Mouse (Mus musculus) megakaryocyte, adult 5-6 weeks (primary cell): ENCODE results near the gene Ipo9. TPM values are rescaled to one million over a fixed set of nuclear protein-coding genes. Genes with fewer than 3 reads are reported as not detected.
A peak's percentile ranks its signal among the peaks of the same experiment; 100 is the strongest.

Experiments
- ATAC-seq: 2 replicates; pipeline ENCODE4 v1.8.0; 2016; ENCODE audit warnings: mild to moderate bottlenecking, inconsistent platforms; ENCODE audit not compliant: poor library complexity, severe bottlenecking
- total RNA-seq, 2 experiments: library from RNA; stranded (forward) in 1 of 2; stranded (reverse) in 1 of 2; fragments of 153-499, 151-499 nt in 1 of 2; fragments of 221-1000, 200-1000 nt in 1 of 2; gene quantifications; 2 replicates each; pipeline versions ENCODE4 v1.2.3 to v1.2.4; 2015 to 2017

Gene Ipo9
- total RNA-seq (2015) (33.6 and 47.9 TPM in 2 replicates), total RNA-seq (2017) (28.6 and 29.2 TPM in 2 replicates)

DNA sequence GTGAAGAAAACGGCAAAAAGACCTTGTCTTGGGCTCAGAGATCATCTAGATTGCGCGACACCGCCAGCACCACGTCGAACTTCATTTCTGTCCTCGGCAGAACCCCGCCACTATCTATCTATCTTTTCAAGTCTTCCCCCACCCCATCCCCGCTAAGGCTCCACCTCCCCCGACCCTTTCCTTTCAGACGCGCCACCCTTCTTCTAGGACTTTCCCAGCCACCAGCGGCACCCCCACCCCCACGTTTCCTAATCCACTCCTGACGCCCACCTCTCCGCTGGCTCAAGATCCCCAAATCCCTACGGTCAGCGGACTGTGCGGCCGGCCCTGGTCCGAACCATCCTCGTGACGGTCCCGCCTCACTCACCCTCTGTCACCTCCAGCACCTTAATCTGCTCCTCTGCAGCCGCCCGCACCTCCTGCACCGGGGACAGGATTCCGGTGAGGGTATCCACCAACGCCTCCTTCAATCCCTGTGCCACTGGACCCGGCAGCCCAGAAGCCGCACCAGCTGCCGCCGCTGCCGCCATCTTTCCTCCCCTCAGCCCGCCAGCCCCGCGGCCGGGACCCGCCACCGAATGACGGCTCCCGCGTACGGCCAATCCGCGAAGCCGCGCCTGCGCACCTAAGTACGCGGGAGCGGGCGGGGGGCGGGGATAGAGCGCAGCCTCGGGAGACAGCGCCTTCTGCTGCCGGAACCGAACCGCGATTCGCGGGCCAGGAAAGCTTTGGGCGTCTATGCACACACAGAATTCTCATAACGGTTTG is at the start of gene Ipo9:
TSS of gene Ipo9 (minus strand) at position 599 of the 768 bp plus-strand sequence.
- peak; percentile 94 for ATAC-seq

DNA sequence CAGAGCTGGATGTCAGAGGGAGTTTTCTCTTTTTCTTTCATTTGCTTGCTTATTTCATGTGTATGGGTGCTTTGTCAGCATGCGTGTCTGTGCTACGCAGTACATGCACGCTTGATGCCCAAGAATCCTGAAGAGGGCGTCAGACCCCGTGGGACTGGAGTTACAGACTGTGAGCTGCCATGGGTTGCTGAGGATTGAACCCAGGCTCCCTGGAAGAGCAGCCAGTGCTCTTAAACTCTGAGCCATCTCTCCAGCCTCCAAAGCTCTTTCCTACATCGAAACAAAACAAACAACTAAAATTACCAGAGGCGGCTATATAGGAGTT is 45.2 kb upstream of the Ipo9 start:
- no peak for ATAC-seq

DNA sequence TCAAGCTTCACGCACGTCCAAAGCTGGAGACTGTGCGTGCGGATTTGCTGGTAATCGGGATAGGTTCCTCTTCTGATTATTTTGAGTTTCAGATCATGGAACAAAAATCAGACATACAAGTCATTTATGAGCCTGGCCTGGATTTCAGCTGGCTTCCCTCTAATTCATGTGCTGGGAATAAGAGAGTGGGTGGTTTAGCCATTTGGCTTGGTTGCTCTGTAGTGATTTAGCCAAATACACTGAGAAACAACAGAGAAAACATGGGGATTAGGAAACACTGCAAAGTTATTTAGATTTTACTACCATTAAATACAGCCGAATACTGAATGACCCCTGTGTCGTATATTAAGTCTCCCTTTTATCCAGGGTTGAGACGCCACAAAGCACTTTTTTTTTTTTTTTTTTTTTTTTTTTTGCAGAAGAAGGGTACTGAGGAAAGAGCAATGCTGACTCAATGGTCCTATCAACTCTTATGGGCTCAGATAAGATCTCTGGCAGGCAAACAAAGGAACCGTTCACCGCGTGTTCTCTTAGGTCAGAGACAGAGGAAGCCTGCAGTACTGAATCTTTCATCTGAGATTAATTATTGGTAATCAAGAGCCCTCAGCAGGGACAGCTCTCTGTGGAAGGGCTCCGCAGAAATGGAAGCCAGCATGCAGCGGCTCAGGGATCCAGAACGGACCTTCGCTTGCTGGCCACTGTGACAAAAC is 44.7 kb upstream of the Ipo9 start:
- no peak for ATAC-seq

DNA sequence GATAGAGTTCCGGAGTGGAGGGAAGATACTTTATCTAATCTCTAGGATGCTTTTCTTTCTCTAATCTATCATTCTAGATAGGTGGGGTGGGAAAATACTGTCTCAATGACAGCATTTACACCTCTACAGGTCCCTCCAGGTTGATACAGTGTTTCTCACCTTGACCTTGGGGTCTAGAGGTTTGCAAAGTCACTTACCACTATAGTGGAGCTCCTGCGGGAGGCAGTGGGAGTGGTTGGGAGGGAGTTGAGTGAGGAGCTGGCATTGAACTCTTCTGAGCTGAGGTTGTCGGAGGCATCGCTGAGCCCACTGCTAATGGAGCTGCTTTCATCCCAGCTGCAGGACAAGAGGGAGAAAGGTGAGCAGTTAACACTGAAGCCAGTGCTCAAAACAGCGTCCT is 42.2 kb upstream of the Ipo9 start:
- ATAC-seq = no peak

DNA sequence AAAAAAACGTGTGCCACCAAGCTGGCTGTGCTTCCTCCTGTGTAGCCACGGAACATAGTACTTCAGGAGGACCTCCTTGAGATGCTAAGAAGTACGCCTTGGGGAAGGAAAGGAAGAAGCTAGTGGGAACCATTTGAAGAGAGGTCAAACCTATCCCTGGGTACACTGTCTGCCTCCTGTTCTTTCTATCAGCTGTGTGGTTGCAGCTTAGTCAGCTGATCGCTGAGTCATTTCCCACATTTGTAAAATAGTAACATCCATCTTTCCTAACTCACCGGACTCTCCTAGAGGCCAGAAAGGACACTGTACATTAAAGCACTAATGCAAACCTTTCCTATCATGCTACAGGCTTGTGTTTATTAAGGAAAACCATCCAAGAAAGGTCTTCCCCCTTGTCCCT is 41.4 kb upstream of the Ipo9 start:
- ATAC-seq = 0 out of 2 replicates have a peak, but pooled peaks have one; percentile 14

DNA sequence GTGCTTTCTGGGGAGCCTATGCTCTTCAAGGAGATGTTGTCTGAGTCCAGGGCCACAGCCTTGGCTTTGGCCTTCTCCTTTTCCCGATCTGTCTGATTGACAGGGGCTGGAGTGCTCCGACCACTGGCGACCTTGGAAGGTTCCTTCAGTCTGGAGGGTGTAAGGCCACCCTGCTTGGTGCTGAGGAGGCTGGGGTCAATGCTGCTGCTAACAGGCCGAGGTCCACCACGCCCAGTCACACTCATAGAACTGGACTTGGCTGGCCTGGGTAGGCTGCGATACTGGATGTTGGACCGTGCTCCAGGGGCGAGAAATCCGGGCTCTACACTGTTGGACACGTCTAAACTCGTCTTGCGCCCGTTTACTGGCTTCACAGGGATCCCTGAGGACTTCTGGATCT is 40.2 kb upstream of the Ipo9 start:
- no peak for ATAC-seq

DNA sequence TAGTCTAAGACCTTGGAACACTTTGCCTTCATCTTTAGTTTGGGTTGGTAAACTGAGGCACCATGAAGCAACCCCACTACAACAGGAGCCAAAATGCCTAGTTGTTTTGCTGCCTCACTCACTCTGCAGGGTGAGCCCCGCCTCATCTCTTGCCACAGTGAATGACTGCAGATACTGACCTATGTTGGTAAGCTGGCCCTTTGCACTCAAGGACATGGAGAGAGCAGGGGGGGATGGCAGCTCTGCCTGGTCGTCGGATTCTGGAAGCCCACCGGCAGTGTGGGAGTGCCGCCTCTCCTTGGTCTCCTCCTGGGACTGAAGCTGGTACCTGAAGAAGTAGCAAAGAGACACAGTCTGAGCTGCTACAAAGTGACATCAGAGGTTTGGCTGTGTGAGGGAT is 37.2 kb upstream of the Ipo9 start:
- ATAC-seq = no peak

DNA sequence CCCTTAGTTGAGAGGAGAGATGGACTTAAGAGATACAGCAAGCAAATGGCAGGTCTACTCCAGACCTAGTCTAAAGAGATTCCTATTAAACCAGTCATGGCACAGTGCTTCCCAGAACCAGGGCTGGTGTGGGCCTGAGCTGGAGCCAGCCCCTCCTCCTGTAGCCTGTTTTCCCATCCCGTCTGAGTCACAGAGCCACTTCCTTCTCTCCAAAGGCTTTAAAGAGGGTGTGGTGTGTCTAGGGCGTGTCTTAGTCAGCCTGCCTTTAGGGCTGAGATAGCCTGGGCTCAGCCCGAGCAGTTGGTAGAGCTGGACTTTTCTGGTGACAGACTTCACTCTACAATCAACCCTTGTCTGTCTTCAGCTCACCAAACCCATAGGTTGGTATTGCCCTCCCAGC is 36.6 kb upstream of the Ipo9 start:
- peak; percentile 75 for ATAC-seq

DNA sequence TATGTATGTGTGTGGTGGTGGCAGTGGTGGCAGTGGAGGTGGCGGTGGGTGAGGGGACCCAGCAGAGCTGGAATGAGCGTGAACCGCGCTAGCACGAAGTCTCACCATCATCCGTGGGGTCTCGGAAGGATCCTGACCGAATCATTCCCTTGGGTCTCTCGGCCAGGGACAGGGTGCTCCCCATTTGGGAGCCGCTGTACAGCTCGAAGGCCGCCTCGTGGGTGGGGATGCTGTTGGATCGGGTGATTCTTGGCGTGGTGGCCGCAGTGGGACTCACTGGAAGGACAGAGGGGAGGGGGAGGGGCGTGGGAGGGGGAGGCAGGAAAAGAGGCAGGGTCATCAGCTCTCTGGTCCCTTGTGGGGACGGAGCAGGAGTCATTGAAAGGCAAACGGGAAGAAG is 35.4 kb upstream of the Ipo9 start:
- no peak for ATAC-seq

DNA sequence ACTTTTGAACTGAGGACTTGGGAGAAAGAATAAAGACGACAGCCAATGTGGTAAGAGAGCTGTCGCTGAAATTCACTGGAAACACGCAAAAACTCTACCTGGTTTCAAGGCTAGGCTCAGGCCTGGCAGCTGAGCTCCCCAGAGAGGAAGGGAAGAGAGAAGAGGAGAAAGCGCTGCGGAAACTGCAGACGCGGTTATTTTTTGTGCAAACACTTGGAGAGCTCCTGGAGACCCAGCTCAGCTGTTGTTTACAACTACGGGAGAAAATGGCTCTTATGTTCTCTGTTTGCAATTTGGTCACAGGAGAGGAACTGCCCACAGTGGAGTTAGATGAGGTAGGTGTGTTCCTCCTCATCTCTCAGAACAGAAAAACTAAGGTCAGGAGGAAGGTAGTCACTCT is 32.4 kb upstream of the Ipo9 start:
- no peak for ATAC-seq

DNA sequence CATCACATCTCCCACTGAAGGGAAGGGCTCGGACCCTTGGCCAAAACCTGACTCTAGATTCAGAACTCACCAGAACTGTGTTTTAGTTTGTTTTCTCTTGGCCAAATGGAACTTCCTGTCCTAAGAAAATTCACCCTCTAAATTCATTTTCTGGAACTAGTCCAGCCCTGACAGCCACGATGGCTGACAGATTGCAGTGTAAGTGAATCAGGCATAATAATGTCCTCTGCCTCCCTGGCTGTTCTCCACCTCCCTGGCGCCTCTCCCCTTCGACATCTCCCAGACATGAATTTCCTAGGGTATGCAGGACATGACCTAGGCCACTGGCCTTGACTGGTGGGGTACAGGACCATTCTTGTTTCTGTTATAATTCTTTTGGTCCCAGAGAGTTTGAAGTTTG is 32.0 kb upstream of the Ipo9 start:
- ATAC-seq = no peak

DNA sequence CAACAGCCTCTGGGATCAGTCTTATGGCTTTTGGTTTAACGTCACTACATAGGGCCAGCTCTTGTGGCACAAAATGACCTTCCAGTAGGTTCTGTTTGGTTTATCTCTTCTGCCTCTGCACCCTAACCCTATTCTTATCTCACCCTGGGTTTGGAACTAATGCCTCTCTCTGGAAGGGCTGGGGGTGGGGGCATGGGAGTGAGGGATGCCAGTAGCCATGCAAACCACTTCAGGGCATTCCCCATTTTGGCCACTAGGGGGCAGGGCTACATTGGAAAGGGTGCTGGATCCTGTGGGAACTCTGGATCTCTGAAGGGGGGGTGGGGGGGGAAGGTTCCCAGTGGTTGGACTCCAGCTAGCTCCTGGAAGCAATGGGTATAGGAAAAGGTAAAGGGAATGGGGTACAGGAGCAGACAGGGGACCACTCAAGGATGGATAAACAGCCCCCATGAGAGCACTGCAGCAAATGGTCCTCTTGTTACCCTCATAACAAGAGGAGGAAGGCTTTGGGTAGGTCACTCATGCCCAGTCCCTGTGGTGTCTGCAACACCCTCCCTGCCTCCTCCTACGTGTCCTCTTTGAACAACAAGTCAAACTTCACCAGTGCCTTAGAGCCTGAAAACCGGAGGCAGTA is 30.9 kb upstream of the Ipo9 start:
- ATAC-seq = peak; percentile 49; the same call in 1 of the 2 replicates

DNA sequence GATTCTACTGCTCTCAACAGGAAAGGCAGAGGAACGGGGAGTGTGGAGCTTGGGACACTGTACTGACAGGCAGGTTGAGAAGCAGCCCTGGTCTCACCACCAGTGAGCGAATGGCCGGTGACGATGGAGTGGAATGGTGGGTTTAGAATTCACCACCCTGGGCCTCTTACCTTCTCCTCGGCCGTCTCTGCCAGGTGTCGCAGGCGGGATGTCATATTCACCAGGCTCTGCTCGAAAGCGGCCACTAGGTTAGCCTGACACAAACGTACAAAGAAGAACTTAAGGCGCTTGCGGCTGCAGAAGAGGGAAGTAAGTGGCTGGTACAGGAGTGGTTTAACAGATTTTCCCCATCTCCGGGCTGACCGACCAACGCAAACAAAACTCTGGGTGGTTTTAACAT is 30.2 kb upstream of the Ipo9 start:
- no peak for ATAC-seq

DNA sequence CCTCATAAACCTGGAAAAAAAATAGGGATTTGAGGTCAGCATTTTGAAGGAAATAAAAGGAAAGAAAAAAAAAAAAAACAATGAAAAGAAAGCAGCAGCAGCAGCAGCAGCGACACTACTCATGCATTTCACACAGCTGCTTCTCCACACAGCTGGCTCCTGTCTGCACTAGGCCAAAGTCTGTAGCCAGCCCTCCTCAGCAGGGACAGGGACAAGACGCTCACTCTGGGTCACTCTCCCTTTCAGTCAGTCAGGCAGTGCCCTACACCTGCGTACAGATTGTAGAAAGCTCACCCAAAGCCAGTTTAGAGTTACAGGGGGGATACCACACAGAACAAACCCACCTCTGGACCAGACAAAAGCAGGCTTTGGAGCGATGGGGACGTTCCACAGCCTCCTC is 27.6 kb upstream of the Ipo9 start:
- no peak for ATAC-seq

DNA sequence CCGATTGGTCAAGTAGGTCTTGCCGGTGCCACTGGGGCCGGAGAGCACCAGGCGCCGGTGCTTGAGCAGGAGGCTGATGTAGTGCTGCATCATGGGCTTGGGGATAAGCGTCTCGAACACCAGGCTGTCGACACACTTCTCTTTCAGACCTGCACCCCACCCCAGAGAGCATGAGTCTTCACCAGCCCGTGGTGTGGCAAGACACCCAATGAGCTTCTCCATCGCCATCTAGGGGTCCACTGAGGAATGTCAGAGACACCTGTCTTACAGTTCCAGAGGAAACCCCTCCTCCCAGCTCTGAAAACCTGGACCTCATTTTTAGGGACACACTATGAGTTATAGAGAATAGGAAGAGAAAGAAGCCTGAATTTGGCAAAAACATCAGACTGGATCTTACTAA is 22.0 kb upstream of the Ipo9 start:
- ATAC-seq = peak; percentile 64

DNA sequence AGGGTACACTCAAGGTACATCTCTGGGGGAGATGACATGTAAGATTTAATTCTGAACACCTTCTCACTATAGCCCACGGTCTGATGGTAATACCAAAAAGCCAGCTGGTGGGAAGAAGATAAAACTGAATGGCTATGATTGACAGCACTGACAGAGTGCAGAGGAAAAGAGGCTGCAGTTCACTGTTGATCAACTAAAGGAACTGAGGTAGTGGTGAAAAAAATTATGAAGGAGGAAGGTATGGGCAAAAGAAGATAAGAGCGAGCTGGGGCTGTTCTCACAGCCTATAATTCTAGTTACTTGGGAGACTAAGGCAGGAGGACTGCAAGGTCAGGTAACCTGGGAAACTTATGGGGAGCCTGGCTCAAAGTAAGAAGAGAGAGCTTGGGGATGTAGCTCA is 21.1 kb upstream of the Ipo9 start:
- no peak for ATAC-seq

DNA sequence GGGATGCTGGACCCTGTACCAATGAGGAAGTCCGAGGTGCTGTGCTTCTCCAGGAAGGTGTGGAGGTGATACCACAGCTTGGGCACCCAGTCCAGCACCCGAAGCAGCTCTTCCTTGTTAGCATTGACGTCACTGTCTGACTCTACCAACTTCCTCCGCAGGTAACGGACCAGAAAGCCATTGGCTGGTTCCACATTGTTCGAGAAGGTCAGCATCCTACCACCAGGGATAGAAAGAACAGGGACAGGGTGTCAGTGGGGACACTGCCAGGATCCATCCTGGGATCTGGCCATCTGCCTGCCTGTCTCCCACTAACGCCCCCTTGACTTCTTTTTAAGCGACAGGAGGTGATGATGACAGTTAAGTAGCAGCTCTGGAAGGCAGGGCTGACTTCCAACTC is 19.6 kb upstream of the Ipo9 start:
- ATAC-seq = no peak

DNA sequence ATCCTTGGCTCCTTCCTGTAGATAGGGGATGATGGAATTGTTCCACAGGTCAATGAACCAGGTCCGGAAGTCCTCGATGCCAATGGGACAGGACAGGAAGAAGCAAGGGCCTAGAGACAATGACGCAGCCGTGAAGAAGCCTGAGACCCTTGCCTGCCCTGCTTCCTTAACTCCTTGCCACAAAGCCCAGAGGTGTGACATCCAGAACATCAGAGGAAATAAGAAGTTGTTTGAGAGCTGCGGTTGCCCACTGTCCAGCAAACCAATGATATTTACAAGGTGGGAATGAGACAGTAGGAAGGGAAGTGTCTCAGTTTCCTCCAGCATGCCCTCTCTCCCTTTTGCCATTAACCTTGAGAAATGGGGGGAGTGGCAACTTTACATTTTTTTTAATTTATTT is 18.6 kb upstream of the Ipo9 start:
- no peak for ATAC-seq

DNA sequence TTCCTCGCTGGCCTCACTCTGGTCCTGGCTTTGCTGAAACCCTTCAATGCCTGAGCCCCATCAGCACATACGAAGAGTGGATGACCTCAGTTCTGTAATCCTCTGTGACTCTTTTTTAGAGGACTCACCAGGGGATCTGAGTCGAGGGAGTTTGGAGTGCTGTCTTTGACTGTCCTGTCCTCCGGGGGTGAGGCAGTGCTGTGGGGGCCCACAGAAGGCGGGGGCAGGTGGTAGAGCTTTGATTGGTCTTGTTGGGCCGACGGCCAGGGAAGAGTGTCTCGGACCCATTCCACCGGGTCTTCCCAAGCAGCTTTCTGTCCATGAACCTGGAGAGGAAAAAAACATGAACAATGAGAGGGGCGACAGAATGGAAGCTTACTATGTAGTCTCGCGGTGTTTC is 13.2 kb upstream of the Ipo9 start:
- no peak for ATAC-seq

DNA sequence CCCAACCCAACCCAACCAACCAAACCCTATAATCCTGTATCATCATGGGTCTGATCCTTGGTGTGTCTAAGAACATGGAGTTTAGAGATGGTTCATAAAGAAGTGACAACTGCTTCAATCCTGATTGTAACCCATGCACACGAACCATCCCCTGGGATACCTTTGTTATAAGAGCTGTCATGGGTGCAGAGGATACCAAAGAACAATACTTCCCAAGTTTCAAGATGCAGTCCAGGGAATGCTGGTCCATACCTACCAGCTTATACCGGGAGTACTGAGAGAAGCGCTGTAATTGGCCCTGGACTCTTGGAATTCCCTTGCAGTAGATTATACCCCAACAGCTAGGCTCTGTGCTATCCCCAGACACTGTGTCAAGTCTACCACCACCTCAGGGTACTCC is 11.6 kb upstream of the Ipo9 start:
- no peak for ATAC-seq

DNA sequence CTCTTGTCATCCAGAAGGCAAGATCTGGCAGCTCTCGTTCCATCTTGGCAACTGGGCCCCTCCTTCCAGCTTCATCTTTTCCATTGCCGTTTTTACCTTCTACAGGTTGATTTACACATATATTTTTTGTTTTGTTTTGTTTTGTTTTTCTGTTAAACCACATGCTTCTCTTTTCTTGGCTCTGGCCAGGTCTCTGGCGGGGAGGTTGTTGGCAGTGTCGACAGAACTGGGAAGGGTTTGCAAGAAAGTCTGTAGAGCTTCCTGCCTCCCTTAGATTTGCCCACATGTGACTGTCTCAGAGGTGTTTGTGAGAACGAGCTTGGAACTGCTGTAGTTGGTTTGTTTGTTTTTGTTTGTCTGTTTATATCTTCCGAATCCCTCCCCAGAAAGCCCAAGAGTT is 10.7 kb upstream of the Ipo9 start:
- no peak for ATAC-seq

DNA sequence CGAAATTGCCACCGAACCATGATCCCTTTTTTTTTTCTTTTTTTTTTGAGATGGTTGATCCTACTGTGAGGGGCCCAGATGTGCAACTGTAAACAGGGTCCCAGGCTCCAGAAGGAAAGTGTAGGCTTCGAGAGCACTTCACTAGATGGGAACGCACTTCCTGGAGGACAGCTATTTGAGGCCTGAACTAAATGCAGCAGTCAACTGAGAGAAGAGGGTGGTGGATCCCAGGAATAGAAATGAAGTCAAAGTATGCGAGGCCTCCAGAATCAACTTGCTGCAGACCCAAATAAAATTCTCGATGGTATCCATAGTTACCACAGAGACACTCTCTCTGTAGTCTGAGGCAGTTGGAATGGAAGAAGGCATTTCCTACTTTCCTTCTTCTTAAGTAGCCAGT is 8.5 kb upstream of the Ipo9 start:
- no peak for ATAC-seq
